Mouse (Mus musculus) Patski (cell line): ENCODE results near the gene Pbld2. TPM values are rescaled to one million over a fixed set of nuclear protein-coding genes. Genes with fewer than 3 reads are reported as not detected.

ENCODE experiments used
- ATAC-seq: fragments of 100-300 bp; one replicate; pipeline ENCODE4 v1.8.0; 2021
- CTCF ChIA-PET: fragments of 350-600 bp; sonication (Branson Sonifier 250); formaldehyde crosslinking; loops from one replicate; lab custom pipeline; 2022; ENCODE audit warnings: inconsistent platforms; lab: Charles Lee
- POLR2A ChIA-PET: fragments of 350-600 bp; sonication (Branson Sonifier 250); formaldehyde crosslinking; loops from one replicate; lab custom pipeline; 2022; ENCODE audit warnings: antibody characterized with exemption, inconsistent platforms; lab: Charles Lee
- DNase-seq: peaks from one replicate; pipeline ENCODE4 v3.0.0-alpha.2; 2011; ENCODE audit warnings: low read depth, low spot score
- H3K27me3 ChIP-seq: fragments of 371-371 bp; one replicate; pipeline ENCODE4 v1.5.1; 2021
- CTCF ChIP-seq: fragments of 100-300 bp; IDR thresholded peaks from one replicate; pipeline ENCODE4 v1.5.1; 2021
- in situ Hi-C: fragments of 300-500 bp; cut with MboI; formaldehyde crosslinking; loops from 3 replicates; pipeline ENCODE4 v1.11.1; 2018; ENCODE audit warnings: low pct_unique_long_range_greater_than_20kb, mixed read lengths
- polyA plus RNA-seq: library from polyadenylated mRNA; unstranded; gene quantifications from one replicate; pipeline ENCODE4 v1.2.3, GENCODE M21; 2021

The Pbld2 gene
- polyA plus RNA-seq, 1 experiment from 2014 or later, result 3.8 TPM

DNA sequence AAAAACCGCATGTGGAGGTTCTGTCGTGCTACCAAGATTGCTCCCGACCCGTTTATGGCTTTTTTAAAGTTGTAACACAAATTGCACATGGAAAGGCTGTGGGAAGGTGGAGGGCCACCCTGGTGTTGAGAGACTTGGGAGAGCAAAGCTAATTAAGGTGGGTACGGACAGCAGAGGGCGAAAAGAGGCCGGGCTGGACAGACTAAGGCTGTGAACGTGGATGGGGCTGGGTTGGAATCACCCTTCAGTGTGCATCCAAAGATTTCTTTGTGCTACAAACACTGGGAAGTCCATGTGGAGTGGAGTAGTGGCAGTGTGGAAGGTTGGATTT lies 430 bp downstream of the Pbld2 start:
- TF ChIP-seq CTCF, result peak; percentile 62
- CTCF ChIA-PET, result interaction anchor here (1.4 to 3.4 kb wide), 2 partner anchors 41 to 50 kb away, joined by 3 to 19 read pairs; no protein-coding TSS in a partner anchor
- in situ Hi-C loops, result no loop called here
- DNase-seq (no peak), ATAC-seq (peak; percentile 56)
- no peaks in the 10 kb centered on the region for H3K27me3 ChIP-seq
- POLR2A ChIA-PET, result no interaction called here

DNA sequence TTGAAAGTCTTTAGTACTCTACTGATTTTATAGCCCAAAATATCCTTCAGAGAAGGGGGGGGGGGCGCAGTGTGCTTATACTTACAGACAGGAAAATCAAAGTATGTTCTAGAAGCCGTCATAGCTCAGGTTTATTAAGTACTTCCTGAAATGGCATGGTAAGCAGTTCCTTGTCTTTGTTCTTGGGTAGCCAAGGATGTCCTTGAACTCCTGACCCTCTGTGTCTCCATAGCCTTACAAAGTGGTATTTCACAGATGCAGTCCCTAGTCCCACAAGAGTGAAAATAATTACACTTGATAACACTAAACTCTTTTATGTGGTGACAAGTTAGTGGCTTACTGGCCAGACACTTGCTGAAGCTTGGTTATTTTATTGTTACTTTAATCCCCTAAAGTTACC lies 901 bp downstream of the Pbld2 start:
- DNase-seq, result no peak
- in situ Hi-C loops, result loop anchor here (5.0 kb wide), 1 partner anchor 37 kb away; the partner anchor contains the start of gene Pbld1
- POLR2A ChIA-PET, result no interaction called here
- no peak for ATAC-seq
- CTCF ChIA-PET, result interaction anchor here (1.4 to 3.4 kb wide), 2 partner anchors 40 to 49 kb away, joined by 3 to 19 read pairs; no protein-coding TSS in a partner anchor
- TF ChIP-seq CTCF, result no peak
- H3K27me3 ChIP-seq, result no peaks in the 10 kb centered on the region

GRCm38 (mm10) chr10:63025491-63026011 lies 1.4 kb downstream of the Pbld2 start:
- DNase-seq (no peak), ATAC-seq (no peak)
- no peaks in the 10 kb centered on the region for H3K27me3 ChIP-seq
- TF ChIP-seq CTCF, result no peak
- CTCF ChIA-PET, result interaction anchor here (1.2 to 3.4 kb wide), 3 partner anchors 40 to 53 kb away, joined by 3 to 19 read pairs (median 3); no protein-coding TSS in a partner anchor
- in situ Hi-C loops, result loop anchor here (5.0 kb wide), 1 partner anchor 37 kb away; the partner anchor contains the start of gene Pbld1
- POLR2A ChIA-PET, result interaction anchor here (0.6 kb wide), 2 partner anchors 33 to 40 kb away, joined by 3 read pairs; no protein-coding TSS in a partner anchor

DNA sequence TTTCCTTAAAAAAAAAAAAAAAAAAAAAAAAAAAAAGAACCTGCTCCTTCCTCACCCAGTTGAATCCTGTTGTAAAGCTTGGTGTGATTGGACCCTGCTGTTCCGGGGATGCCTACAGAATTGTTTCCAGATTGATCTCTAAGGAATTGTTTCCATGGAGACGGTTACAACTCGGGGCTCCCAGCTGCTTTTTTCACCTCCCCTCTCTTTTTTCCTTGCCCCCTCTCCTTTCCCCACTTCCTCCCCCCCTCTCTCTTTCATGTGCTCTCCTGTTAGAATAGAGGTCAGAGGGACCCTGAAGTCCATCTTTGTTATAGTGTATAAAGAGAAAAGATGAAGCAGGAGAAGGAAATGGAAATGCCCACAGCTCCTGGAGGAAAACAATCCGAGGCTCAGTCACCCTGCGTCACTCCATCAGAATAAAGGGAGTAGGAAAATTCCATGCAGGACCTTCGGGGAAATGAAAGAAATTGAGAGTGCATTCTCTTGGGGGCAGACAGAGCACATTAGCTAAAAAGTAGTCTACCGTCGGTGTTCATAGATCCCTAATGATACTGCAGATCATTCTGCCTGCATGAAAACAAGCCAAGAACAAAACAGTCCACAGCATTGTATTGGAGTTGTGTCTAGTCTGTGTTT lies 2.2 kb downstream of the Pbld2 start:
- no peaks in the 10 kb centered on the region for H3K27me3 ChIP-seq
- in situ Hi-C loops, result loop anchor here (5.0 kb wide), 1 partner anchor 36 kb away; the partner anchor contains the start of gene Pbld1
- no peak for DNase-seq
- TF ChIP-seq CTCF, result no peak
- ChIA-PET POLR2A (interaction anchor here (0.6 kb wide), 3 partner anchors 29 to 39 kb away, joined by 3 read pairs; no protein-coding TSS in a partner anchor), CTCF (interaction anchor here (1.2 to 3.4 kb wide), 2 partner anchors 39 to 53 kb away, joined by 3 to 19 read pairs; no protein-coding TSS in a partner anchor)
- ATAC-seq, result no peak

GRCm38 (mm10) chr10:63026795-63027160 lies 2.7 kb downstream of the Pbld2 start:
- POLR2A ChIA-PET, result interaction anchor here (0.6 kb wide), 1 partner anchor 29 kb away, joined by 3 read pairs; no protein-coding TSS in a partner anchor
- CTCF ChIA-PET, result interaction anchor here (1.2 to 3.4 kb wide), 2 partner anchors 38 to 52 kb away, joined by 3 to 19 read pairs; no protein-coding TSS in a partner anchor
- no peaks in the 10 kb centered on the region for H3K27me3 ChIP-seq
- ATAC-seq, result no peak
- TF ChIP-seq CTCF, result no peak
- no peak for DNase-seq
- in situ Hi-C loops, result loop anchor here (5.0 kb wide), 1 partner anchor 36 kb away; the partner anchor contains the start of gene Pbld1

DNA sequence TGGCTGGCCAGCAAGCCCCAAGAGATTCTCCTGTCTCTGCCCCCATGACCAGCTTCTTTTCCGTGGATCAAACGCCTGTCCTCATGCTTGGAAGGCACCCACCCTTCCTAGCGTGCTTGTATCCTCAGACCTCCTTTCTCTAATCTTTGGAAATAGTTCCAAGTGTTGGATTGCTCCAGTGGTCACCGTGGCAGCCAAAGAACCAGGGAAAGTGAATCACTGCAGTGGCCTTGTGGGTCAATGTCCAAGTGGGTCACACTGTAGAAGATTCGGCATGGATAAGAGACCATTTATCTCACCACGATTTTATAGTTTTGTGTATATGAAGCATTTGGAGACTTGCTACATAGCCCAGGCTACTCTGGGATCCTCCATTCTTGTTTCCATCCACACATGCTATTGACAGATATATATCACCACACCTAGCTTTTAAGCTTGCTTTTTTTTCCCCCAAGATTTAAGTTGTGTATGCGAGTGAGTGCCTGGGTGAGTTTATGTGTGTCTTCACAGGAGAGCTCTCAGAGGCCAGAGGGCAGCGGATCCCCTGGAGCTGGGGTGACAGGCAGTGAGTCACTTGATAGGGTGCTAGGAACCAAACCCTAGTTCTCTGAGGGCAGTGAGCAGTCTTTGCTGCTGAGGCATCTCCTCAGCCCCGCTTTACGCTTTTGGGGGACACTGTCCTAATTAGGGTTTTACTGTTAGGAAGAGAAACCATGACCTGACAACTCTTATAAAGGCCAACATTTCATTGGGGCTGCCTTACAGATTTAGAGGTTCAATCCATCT lies 3.5 kb downstream of the Pbld2 start:
- ChIA-PET POLR2A (interaction anchor here (0.6 kb wide), 2 partner anchors 10 to 13 kb away, joined by 3 read pairs; no protein-coding TSS in a partner anchor), CTCF (no interaction called here)
- no peak for DNase-seq
- TF ChIP-seq CTCF, result no peak
- no peaks in the 10 kb centered on the region for H3K27me3 ChIP-seq
- in situ Hi-C loops, result loop anchor here (5.0 kb wide), 1 partner anchor 35 kb away; the partner anchor contains the start of gene Pbld1
- ATAC-seq, result no peak

DNA sequence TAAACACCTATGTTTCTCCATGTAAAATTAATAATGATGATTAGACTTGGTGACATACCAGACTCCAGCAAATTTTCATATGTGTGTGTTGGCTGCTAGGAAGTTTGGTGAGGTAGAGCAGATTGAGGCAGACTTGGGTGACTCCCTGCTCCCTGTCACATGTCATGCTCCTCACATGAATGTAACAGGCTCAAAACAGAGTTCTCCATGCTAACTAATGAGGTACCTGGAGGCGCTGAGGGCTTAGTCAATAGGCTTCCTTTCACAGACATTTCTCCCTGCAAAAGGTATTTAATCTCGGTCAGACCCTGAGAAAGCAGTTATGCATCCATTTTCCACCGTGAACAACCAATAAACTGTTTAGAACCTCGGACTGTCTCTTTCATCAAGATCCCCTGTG lies 4.3 kb downstream of the Pbld2 start:
- in situ Hi-C loops, result loop anchor here (5.0 kb wide), 1 partner anchor 34 kb away; the partner anchor contains the start of gene Pbld1
- ATAC-seq (no peak), DNase-seq (no peak)
- ChIA-PET CTCF (no interaction called here), POLR2A (no interaction called here)
- no peaks in the 10 kb centered on the region for H3K27me3 ChIP-seq
- TF ChIP-seq CTCF, result no peak

DNA sequence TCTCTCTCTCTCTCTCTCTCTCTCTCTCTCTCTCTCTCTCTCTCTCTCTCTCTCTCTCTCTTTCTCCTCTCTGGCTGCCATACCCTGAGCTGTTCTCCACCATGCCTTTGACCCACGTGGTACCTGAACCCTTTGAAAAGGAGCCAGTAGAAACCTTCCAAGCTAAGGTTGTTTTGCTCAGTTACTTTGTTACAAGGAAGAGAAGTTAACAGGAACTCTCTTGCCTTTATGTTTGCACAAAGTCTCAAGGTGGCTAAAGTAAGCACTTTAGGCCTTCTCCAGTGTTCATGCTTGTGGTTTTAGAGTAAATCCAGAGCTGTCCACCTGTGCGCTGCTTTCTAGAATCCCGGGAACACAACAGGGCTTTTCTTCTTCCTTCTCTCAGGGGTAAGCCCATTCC lies 8.2 kb downstream of the Pbld2 start:
- TF ChIP-seq CTCF, result no peak
- ChIA-PET CTCF (interaction anchor here (1.2 to 1.6 kb wide), 2 partner anchors 9 to 33 kb away, joined by 5 to 8 read pairs; no protein-coding TSS in a partner anchor), POLR2A (no interaction called here)
- DNase-seq (no peak), ATAC-seq (no peak)
- H3K27me3 ChIP-seq, result no peaks in the 10 kb centered on the region
- in situ Hi-C loops, result no loop called here

DNA sequence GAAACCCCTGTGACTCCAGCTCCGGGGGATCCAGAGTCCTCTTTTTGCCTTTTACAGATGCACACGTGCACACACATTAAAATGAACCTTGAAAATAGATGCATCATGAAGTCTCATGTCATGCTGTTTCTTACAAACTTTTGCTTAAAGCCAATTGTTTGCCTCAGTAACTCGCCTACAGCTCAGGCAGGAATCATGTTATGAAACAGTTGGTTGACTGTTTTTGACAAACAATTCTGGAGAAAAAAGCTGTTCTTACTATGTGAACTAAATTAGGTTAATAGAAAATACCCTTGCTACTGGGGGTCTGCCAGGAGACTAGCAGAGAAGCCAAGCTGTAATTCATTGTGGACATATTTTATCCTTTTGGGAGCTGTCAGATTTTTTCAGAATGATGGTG lies 8.8 kb downstream of the Pbld2 start:
- ATAC-seq (no peak), DNase-seq (no peak)
- ChIA-PET CTCF (interaction anchor here (1.2 kb wide), 1 partner anchor 8 kb away, joined by 5 read pairs; no protein-coding TSS in a partner anchor), POLR2A (no interaction called here)
- no peak for TF ChIP-seq CTCF
- no peaks in the 10 kb centered on the region for H3K27me3 ChIP-seq
- in situ Hi-C loops, result no loop called here
